Mouse (Mus musculus) layer of hippocampus, adult 18-20 months (tissue): Measurements from ENCODE around the gene Lrrc58. TPM values are rescaled to one million over a fixed set of nuclear protein-coding genes. Genes with fewer than 3 reads are reported as not detected.
A peak's percentile ranks its signal among the peaks of the same experiment; 100 is the strongest.

Experiments used
- DNase-seq, 2 experiments: peaks; one replicate each; pipeline ENCODE4 v3.0.0; 2022; ENCODE audit warnings: low spot score in 2 of 2
- total RNA-seq, 2 experiments: library from RNA; stranded (reverse); gene quantifications; 2 replicates each; pipeline ENCODE4 v1.2.3; 2021

Lrrc58 gene
- total RNA-seq, 2 experiments from 2014 or later: 101 to 105 TPM

GRCm38 (mm10) chr16:37868506-37869469 is 599 bp downstream of the Lrrc58 start:
- peak in 1 of 2 experiments; percentile 28 for DNase-seq

GRCm38 (mm10) chr16:37869470-37870231 is 1.5 kb downstream of the Lrrc58 start:
- DNase-seq: no peak

- peak in 1 of 2 experiments; percentile 25 for DNase-seq
Observed at GRCm38 (mm10) chr16:37871112-37871715, 3.0 kb downstream of the Lrrc58 start.

- DNase-seq: no peak
Observed at GRCm38 (mm10) chr16:37874501-37875235, 6.5 kb downstream of the Lrrc58 start.

- DNase-seq: no peak
Observed at GRCm38 (mm10) chr16:37877406-37877805, 9.2 kb downstream of the Lrrc58 start.

GRCm38 (mm10) chr16:37878951-37879505 is 10.8 kb downstream of the Lrrc58 start:
- no peak for DNase-seq

- DNase-seq: no peak
Observed at GRCm38 (mm10) chr16:37879750-37880419, 11.7 kb downstream of the Lrrc58 start.

- no peak for DNase-seq
Observed at GRCm38 (mm10) chr16:37881168-37881567, 13.0 kb downstream of the Lrrc58 start.

GRCm38 (mm10) chr16:37888986-37889385 is 20.8 kb downstream of the Lrrc58 start:
- no peak for DNase-seq

- no peak for DNase-seq
Observed at GRCm38 (mm10) chr16:37892667-37893066, 24.5 kb downstream of the Lrrc58 start.

- DNase-seq: no peak
Observed at GRCm38 (mm10) chr16:37893381-37893780, 25.2 kb downstream of the Lrrc58 start.

- no peak for DNase-seq
Observed at GRCm38 (mm10) chr16:37893942-37894341, 25.8 kb downstream of the Lrrc58 start.

- DNase-seq: no peak
Observed at GRCm38 (mm10) chr16:37898790-37899189, 30.6 kb downstream of the Lrrc58 start.

GRCm38 (mm10) chr16:37899357-37899756 is 31.2 kb downstream of the Lrrc58 start:
- no peak for DNase-seq

- DNase-seq: no peak
Observed at GRCm38 (mm10) chr16:37901318-37901717, 33.1 kb downstream of the Lrrc58 start.

GRCm38 (mm10) chr16:37906456-37906855 is 38.3 kb downstream of the Lrrc58 start:
- DNase-seq: no peak

GRCm38 (mm10) chr16:37911086-37911485 is 42.9 kb downstream of the Lrrc58 start:
- DNase-seq: no peak

GRCm38 (mm10) chr16:37916138-37916817 is 48.1 kb downstream of the Lrrc58 start, which contains the start of gene Gpr156:
Gene Gpr156 (plus strand): TSS chr16:37916496.
- peak in 1 of 2 experiments; percentile 28 for DNase-seq

- no peak for DNase-seq
Observed at GRCm38 (mm10) chr16:37916818-37917201, 48.6 kb downstream of the Lrrc58 start.
